Mouse (Mus musculus): Measurements from ENCODE around the gene Ajuba. TPM values are rescaled to one million over a fixed set of nuclear protein-coding genes. Genes with fewer than 3 reads are reported as not detected.
"Not testable (repeated sequence)": the region's sequence is repeated elsewhere in the genome, so short reads cannot be mapped to it uniquely, and the experiment has no call there.

The Ajuba gene
- polyA plus RNA-seq (2015; fragmentation: Nextera tagmentation; extraction: Ambion mirVana): 24.9 and 25.5 TPM in 2 replicates

GRCm38 (mm10) chr14:54577089-54577982, at the start of gene Ajuba:
Gene Ajuba (minus strand): TSS chr14:54577558.
- H3K36me3 ChIP-seq (ENCODE audit: control insufficient read depth, insufficient read depth): no peaks in the 10 kb centered on the region
- H3K9ac ChIP-seq (ENCODE audit: low read length): peak within 1 kb of the TSS; percentile 88
- H3K4me3 ChIP-seq (ENCODE audit: low read length): peak within 1 kb of the TSS; percentile 63
- H3K4me2 ChIP-seq (ENCODE audit: low read depth, low read length): peak within 1 kb of the TSS; percentile 86
- H3K4me1 ChIP-seq (ENCODE audit: control insufficient read depth, insufficient read depth, low read length): peaks cover 36% of the 10 kb centered on the region
- H3K9me3 ChIP-seq (replicated peaks; ENCODE audit: control insufficient read depth, low read length): no peaks in the 10 kb centered on the region
- peak; percentile 69 for ATAC-seq (replicated peaks; ENCODE audit: extremely low read depth, insufficient read depth, low FRiP score)
- WGBS: under 1% methylated on average over 66 of the region's 66 CpGs
- H3K27me3 ChIP-seq (ENCODE audit: control insufficient read depth, insufficient read depth, low read length): no peaks in the 10 kb centered on the region
- peak within 1 kb of the TSS; percentile 96 for H3K27ac ChIP-seq (ENCODE audit: low read length)

GRCm38 (mm10) chr14:54624976-54625375, 47.6 kb upstream of the Ajuba start:
- H3K27ac ChIP-seq (ENCODE audit: low read length): no peak overlapping the region

GRCm38 (mm10) chr14:54623334-54623733, 46.0 kb upstream of the Ajuba start:
- Histone ChIP-seq H3K27ac (ENCODE audit: low read length) (no peak overlapping the region), H3K36me3 (ENCODE audit: control insufficient read depth, insufficient read depth) (no peaks in the 10 kb centered on the region), H3K4me3 (ENCODE audit: low read length) (no peak overlapping the region), H3K9me3 (replicated peaks; ENCODE audit: control insufficient read depth, low read length) (no peaks in the 10 kb centered on the region), H3K4me1 (ENCODE audit: control insufficient read depth, insufficient read depth, low read length) (no peaks in the 10 kb centered on the region), H3K4me2 (ENCODE audit: low read depth, low read length) (no peak overlapping the region), H3K27me3 (ENCODE audit: control insufficient read depth, insufficient read depth, low read length) (no peaks in the 10 kb centered on the region), H3K9ac (ENCODE audit: low read length) (no peak overlapping the region)
- ATAC-seq (replicated peaks; ENCODE audit: extremely low read depth, insufficient read depth, low FRiP score): no peak
- 77% methylated on average over 6 of the region's 6 CpGs for WGBS

More at GRCm38 (mm10) chr14:54624976-54625375, 47.6 kb upstream of the Ajuba start:
- Histone ChIP-seq H3K4me1 (ENCODE audit: control insufficient read depth, insufficient read depth, low read length) (no peaks in the 10 kb centered on the region), H3K4me2 (ENCODE audit: low read depth, low read length) (no peak overlapping the region), H3K9me3 (replicated peaks; ENCODE audit: control insufficient read depth, low read length) (no peaks in the 10 kb centered on the region), H3K4me3 (ENCODE audit: low read length) (no peak overlapping the region), H3K9ac (ENCODE audit: low read length) (no peak overlapping the region), H3K27me3 (ENCODE audit: control insufficient read depth, insufficient read depth, low read length) (no peaks in the 10 kb centered on the region), H3K36me3 (ENCODE audit: control insufficient read depth, insufficient read depth) (no peaks in the 10 kb centered on the region)
- 73% methylated on average over 10 of the region's 10 CpGs for WGBS
- ATAC-seq (replicated peaks; ENCODE audit: extremely low read depth, insufficient read depth, low FRiP score): peak; percentile 32; the same call in 1 of the 2 replicates

GRCm38 (mm10) chr14:54621133-54621532, 43.8 kb upstream of the Ajuba start, which contains the start of gene Psmb11:
Gene Psmb11 (plus strand): TSS chr14:54621433.
- H3K27ac ChIP-seq (ENCODE audit: low read length): no peak within 1 kb of the TSS
- no peak within 1 kb of the TSS for H3K4me3 ChIP-seq (ENCODE audit: low read length)
- 76% methylated on average over 1 of the region's 1 CpGs for WGBS
- peaks cover 7% of the 10 kb centered on the region for H3K4me1 ChIP-seq (ENCODE audit: control insufficient read depth, insufficient read depth, low read length)
- no peak within 1 kb of the TSS for H3K9ac ChIP-seq (ENCODE audit: low read length)
- no peaks in the 10 kb centered on the region for H3K9me3 ChIP-seq (replicated peaks; ENCODE audit: control insufficient read depth, low read length)
- peaks cover 2% of the 10 kb centered on the region; the same call in 1 of the 2 replicates for H3K36me3 ChIP-seq (ENCODE audit: control insufficient read depth, insufficient read depth)
- H3K27me3 ChIP-seq (ENCODE audit: control insufficient read depth, insufficient read depth, low read length): no peaks in the 10 kb centered on the region
- H3K4me2 ChIP-seq (ENCODE audit: low read depth, low read length): no peak within 1 kb of the TSS
- ATAC-seq (replicated peaks; ENCODE audit: extremely low read depth, insufficient read depth, low FRiP score): no peak

- H3K27ac ChIP-seq (ENCODE audit: low read length): peak within 1 kb of the TSS; percentile 68
- H3K36me3 ChIP-seq (ENCODE audit: control insufficient read depth, insufficient read depth): peaks cover 17% of the 10 kb centered on the region
- no peaks in the 10 kb centered on the region for H3K9me3 ChIP-seq (replicated peaks; ENCODE audit: control insufficient read depth, low read length)
- under 1% methylated on average over 25 of the region's 25 CpGs for WGBS
- peaks cover 7% of the 10 kb centered on the region for H3K4me1 ChIP-seq (ENCODE audit: control insufficient read depth, insufficient read depth, low read length)
- no peaks in the 10 kb centered on the region for H3K27me3 ChIP-seq (ENCODE audit: control insufficient read depth, insufficient read depth, low read length)
- H3K4me3 ChIP-seq (ENCODE audit: low read length): peak within 1 kb of the TSS; percentile 87
- peak; percentile 81 for ATAC-seq (replicated peaks; ENCODE audit: extremely low read depth, insufficient read depth, low FRiP score)
- H3K4me2 ChIP-seq (ENCODE audit: low read depth, low read length): peak within 1 kb of the TSS; percentile 90
- H3K9ac ChIP-seq (ENCODE audit: low read length): peak within 1 kb of the TSS; percentile 86
These were observed 40.6 kb upstream of the Ajuba start, which contains the start of gene Psmb5 for GRCm38 (mm10) chr14:54617897-54618365. Gene Psmb5 (minus strand): TSS chr14:54618022.

- Histone ChIP-seq H3K4me1 (ENCODE audit: control insufficient read depth, insufficient read depth, low read length) (peaks cover 7% of the 10 kb centered on the region), H3K9me3 (replicated peaks; ENCODE audit: control insufficient read depth, low read length) (no peaks in the 10 kb centered on the region), H3K4me2 (ENCODE audit: low read depth, low read length) (peak overlapping the region; percentile 90), H3K27me3 (ENCODE audit: control insufficient read depth, insufficient read depth, low read length) (no peaks in the 10 kb centered on the region), H3K27ac (ENCODE audit: low read length) (peak overlapping the region; percentile 68), H3K36me3 (ENCODE audit: control insufficient read depth, insufficient read depth) (peaks cover 22% of the 10 kb centered on the region), H3K4me3 (ENCODE audit: low read length) (peak overlapping the region; percentile 87), H3K9ac (ENCODE audit: low read length) (peak overlapping the region; percentile 86)
- WGBS: 2% methylated on average over 38 of the region's 38 CpGs
- peak; percentile 30 for ATAC-seq (replicated peaks; ENCODE audit: extremely low read depth, insufficient read depth, low FRiP score)
These were observed 40.0 kb upstream of the Ajuba start for GRCm38 (mm10) chr14:54617152-54617896.

GRCm38 (mm10) chr14:54616226-54616825, 39.0 kb upstream of the Ajuba start:
- WGBS: 93% methylated on average over 16 of the region's 16 CpGs
- H3K4me2 ChIP-seq (ENCODE audit: low read depth, low read length): no peak overlapping the region
- H3K4me3 ChIP-seq (ENCODE audit: low read length): no peak overlapping the region

GRCm38 (mm10) chr14:54614130-54614529, 36.8 kb upstream of the Ajuba start:
- not testable (repeated sequence) for ATAC-seq (replicated peaks; ENCODE audit: extremely low read depth, insufficient read depth, low FRiP score); H3K4me2 ChIP-seq (ENCODE audit: low read depth, low read length); H3K27me3 ChIP-seq (ENCODE audit: control insufficient read depth, insufficient read depth, low read length); H3K4me1 ChIP-seq (ENCODE audit: control insufficient read depth, insufficient read depth, low read length); H3K27ac ChIP-seq (ENCODE audit: low read length); H3K9me3 ChIP-seq (replicated peaks; ENCODE audit: control insufficient read depth, low read length); H3K9ac ChIP-seq (ENCODE audit: low read length); H3K4me3 ChIP-seq (ENCODE audit: low read length)
- WGBS: 91% methylated on average over 15 of the region's 16 CpGs
- H3K36me3 ChIP-seq (ENCODE audit: control insufficient read depth, insufficient read depth): peaks cover 27% of the 10 kb centered on the region

More at GRCm38 (mm10) chr14:54616226-54616825, 39.0 kb upstream of the Ajuba start:
- Histone ChIP-seq H3K27ac (ENCODE audit: low read length) (no peak overlapping the region), H3K36me3 (ENCODE audit: control insufficient read depth, insufficient read depth) (peaks cover 27% of the 10 kb centered on the region), H3K4me1 (ENCODE audit: control insufficient read depth, insufficient read depth, low read length) (peaks cover 7% of the 10 kb centered on the region), H3K9me3 (replicated peaks; ENCODE audit: control insufficient read depth, low read length) (no peaks in the 10 kb centered on the region), H3K9ac (ENCODE audit: low read length) (no peak overlapping the region), H3K27me3 (ENCODE audit: control insufficient read depth, insufficient read depth, low read length) (no peaks in the 10 kb centered on the region)
- no peak for ATAC-seq (replicated peaks; ENCODE audit: extremely low read depth, insufficient read depth, low FRiP score)

Measured in heart, embryonic 16.5 days (tissue).